Mouse (Mus musculus) heart, embryonic 14.5 days (tissue): Measurements from ENCODE around the gene Foxo1. TPM values are rescaled to one million over a fixed set of nuclear protein-coding genes. Genes with fewer than 3 reads are reported as not detected.

Source experiments
- ATAC-seq: fragments of 200-750 bp; cut with Nextera tagmentation; 2 replicates; pipeline ENCODE4 v1.8.0; 2017; ENCODE audit warnings: low read depth, moderate TSS enrichment; ENCODE audit not compliant: insufficient number of reproducible peaks, insufficient read depth, low FRiP score
- H3K27ac ChIP-seq, 2 experiments: fragments of 200-500 bp in 1 of 2; fragments of 300-500 bp in 1 of 2; sonication (generic) in 1 of 2; replicated peaks in 1 of 2; 2 replicates each; pipeline ENCODE4 v1.5.1; 2012 to 2014; ENCODE audit warnings: low read depth in 2 of 2, low read length in 2 of 2, control low read depth in 1 of 2, mild to moderate bottlenecking in 1 of 2, mixed read lengths in 1 of 2; ENCODE audit not compliant: control insufficient read depth in 1 of 2, insufficient read depth in 1 of 2
- H3K27me3 ChIP-seq: fragments of 300-500 bp; sonication (generic); 2 replicates; pipeline ENCODE4 v1.6.1; 2014; ENCODE audit warnings: mild to moderate bottlenecking, low read length, control low read depth; ENCODE audit not compliant: control insufficient read depth, insufficient read depth
- H3K36me3 ChIP-seq: fragments of 300-500 bp; sonication (generic); 2 replicates; pipeline ENCODE4 v1.6.1; 2014; ENCODE audit warnings: mild to moderate bottlenecking, control low read depth, low read length, mixed read lengths; ENCODE audit not compliant: control insufficient read depth, insufficient read depth
- H3K4me1 ChIP-seq, 2 experiments: fragments of 200-500 bp in 1 of 2; fragments of 300-500 bp in 1 of 2; sonication (generic) in 1 of 2; 2 replicates each; pipeline ENCODE4 v1.6.1; 2012 to 2014; ENCODE audit warnings: low read length in 2 of 2, control low read depth in 1 of 2, mixed read lengths in 1 of 2; ENCODE audit not compliant: control insufficient read depth in 2 of 2, insufficient read depth in 2 of 2
- H3K4me2 ChIP-seq: fragments of 300-500 bp; sonication (generic); 2 replicates; pipeline ENCODE4 v1.6.1; 2014; ENCODE audit warnings: mild to moderate bottlenecking, low read length
- H3K4me3 ChIP-seq, 2 experiments: fragments of 200-500 bp in 1 of 2; fragments of 300-500 bp in 1 of 2; sonication (generic) in 1 of 2; 2 replicates each; pipeline ENCODE4 v1.5.1; 2012 to 2014; ENCODE audit warnings: low read length in 2 of 2, mild to moderate bottlenecking in 2 of 2, control low read depth in 1 of 2, low read depth in 1 of 2, moderate library complexity in 1 of 2; ENCODE audit not compliant: control insufficient read depth in 1 of 2, insufficient read depth in 1 of 2
- H3K9ac ChIP-seq: fragments of 300-500 bp; sonication (generic); 2 replicates; pipeline ENCODE4 v1.6.1; 2014; ENCODE audit warnings: mild to moderate bottlenecking, low read length
- H3K9me3 ChIP-seq: fragments of 300-500 bp; sonication (generic); 2 replicates; pipeline ENCODE4 v1.6.1; 2016; ENCODE audit warnings: low read length, control low read depth; ENCODE audit not compliant: control insufficient read depth
- WGBS: fragments of 180-500 bp; shearing (Covaris S2); extraction: QIAGEN DNeasy Blood & Tissue Kit; methylation state at CpG from one replicate; pipeline ENCODE4 v1.1.7; 2014; 5-methylcytosine and 5-hydroxymethylcytosine counted together
- polyA plus RNA-seq: library from polyadenylated mRNA; unstranded; fragments of >200 nt; fragmentation: Nextera tagmentation; extraction: Ambion mirVana; gene quantifications from 2 replicates; pipeline ENCODE4 v1.2.1, GENCODE M21; 2014

Foxo1 gene
- polyA plus RNA-seq, 1 experiment from 2014 or later = 9.2 TPM

DNA sequence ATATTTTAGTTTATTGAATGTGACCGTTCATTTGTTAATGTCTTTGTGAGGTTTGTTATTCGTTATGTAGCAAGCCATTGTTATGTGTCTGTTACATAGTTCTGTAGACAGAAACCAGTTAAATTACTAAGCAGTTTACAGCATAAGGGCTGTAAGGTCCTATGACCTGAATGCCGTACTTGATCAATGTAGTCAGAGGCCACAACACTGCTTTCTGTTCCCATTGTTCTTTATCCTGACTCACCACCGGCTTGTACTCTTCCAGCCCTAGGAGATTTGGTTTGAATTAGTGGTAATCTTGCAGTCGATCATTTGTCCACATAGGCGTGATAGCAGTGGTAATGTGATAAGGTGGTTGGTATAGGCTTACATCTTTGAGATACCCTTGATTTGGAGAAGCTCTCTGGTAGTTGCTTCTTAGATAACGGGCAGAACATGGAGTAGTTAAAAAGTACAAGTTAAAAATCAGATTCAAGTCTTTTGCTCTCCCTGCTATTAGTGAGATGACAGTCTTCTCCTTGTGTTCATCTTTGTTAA, 28.2 kb downstream of the Foxo1 start:
- H3K27me3 ChIP-seq = no peaks in the 10 kb centered on the region

DNA sequence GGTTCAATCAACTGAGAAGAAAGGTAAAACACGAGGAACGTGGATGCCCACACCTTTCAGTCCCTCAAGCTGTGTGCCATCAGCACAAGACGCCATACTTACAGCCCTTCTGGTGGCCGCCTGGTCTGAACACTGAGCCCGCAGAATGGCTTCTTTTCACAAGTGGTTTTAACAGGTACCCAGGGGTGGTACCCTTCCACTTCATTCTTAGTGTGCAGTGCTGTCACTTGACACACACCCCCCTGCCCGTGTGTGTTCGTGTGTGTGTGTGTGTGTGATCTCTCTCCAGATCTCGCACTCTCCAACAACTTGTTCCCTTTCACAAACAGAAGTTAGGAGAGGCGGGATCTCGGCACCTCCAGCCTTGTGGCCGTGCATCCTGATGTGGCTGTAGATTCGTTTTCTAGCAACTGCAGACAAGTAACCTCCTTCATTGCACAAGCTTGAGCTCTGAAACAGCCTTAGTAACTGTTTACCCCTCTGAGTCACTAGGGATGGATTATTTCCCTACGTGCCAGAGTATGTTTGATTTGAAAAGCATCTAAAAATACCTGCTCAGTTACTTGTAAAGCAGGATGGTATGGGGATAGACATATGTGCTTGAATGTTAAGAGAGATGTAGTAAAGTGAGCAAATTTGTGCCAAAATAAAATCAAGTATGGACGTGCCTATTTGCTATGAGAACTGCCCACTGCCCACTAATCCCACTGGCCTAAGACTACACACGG, 29.3 kb downstream of the Foxo1 start:
- Histone ChIP-seq H3K9ac (no peak overlapping the region), H3K27ac (no peak overlapping the region), H3K4me3 (no peak overlapping the region), H3K9me3 (no peaks in the 10 kb centered on the region), H3K27me3 (no peaks in the 10 kb centered on the region), H3K36me3 (no peaks in the 10 kb centered on the region), H3K4me2 (no peak overlapping the region), H3K4me1 (peaks cover 23 to 41% of the 10 kb centered on the region in 2 experiments)
- ATAC-seq = no peak
- WGBS = 73% methylated on average over 15 of the region's 15 CpGs

More for the DNA sequence above, 28.2 kb downstream of the Foxo1 start:
- Histone ChIP-seq H3K9ac (no peak overlapping the region), H3K27ac (no peak overlapping the region), H3K4me1 (peaks cover 21 to 45% of the 10 kb centered on the region in 2 experiments), H3K36me3 (no peaks in the 10 kb centered on the region), H3K4me3 (no peak overlapping the region), H3K4me2 (no peak overlapping the region), H3K9me3 (no peaks in the 10 kb centered on the region)
- no peak for ATAC-seq
- 66% methylated on average over 7 of the region's 7 CpGs for WGBS

DNA sequence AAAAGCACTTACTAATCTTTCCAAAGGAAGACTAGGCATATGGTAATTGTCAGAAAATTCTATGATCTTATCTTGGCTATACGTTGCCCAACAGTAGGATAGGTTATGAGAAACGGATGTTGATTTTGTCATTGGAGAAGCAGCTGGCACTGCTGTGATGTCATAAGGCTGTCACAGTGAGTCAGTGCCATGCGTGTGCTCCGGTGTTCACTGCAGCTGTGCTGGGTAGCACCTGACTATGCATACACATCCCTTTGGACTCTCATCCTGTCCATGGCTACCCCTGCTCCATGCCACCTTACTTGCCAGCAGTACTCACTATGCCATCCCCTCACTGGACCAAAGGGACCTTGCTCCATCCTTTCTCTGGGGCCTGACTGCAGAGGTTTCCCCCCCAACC, 30.5 kb downstream of the Foxo1 start:
- Histone ChIP-seq H3K27me3 (no peaks in the 10 kb centered on the region), H3K9ac (no peak overlapping the region), H3K9me3 (no peaks in the 10 kb centered on the region), H3K4me3 (no peak overlapping the region), H3K4me1 (peaks cover 20 to 30% of the 10 kb centered on the region in 2 experiments), H3K36me3 (no peaks in the 10 kb centered on the region), H3K27ac (no peak overlapping the region), H3K4me2 (no peak overlapping the region)
- ATAC-seq = no peak
- 75% methylated on average over 4 of the region's 4 CpGs for WGBS

DNA sequence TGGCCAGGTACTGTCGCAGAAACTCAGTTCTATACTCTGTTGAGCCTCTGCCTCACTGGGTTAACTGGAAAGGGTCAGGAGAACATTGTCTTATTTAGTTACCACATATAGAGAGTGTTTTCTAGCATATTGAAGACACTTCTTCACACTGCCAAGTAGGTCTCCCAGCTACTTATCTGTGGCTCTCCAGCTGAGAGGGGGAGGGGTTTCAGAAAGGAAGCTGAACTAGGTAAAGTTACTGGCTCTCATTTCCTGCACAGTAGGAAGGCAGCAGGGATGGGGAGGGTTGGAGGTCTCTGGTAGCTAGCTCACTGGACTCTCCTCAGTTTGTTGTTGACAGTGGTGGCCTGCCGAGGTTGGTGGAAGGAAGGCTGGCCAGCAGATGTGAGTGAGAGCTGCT, 31.2 kb downstream of the Foxo1 start:
- peaks cover 20 to 30% of the 10 kb centered on the region in 2 experiments for H3K4me1 ChIP-seq
- WGBS = 28% methylated on average over 2 of the region's 2 CpGs
- H3K4me3 ChIP-seq = no peak overlapping the region
- ATAC-seq = no peak
- H3K4me2 ChIP-seq = 0 out of 2 replicates have a peak overlapping the region, but pooled peaks have one; percentile 9
- no peaks in the 10 kb centered on the region for H3K36me3 ChIP-seq
- no peaks in the 10 kb centered on the region for H3K9me3 ChIP-seq
- H3K27ac ChIP-seq = peak overlapping the region in 1 of 2 experiments; percentile 43; a peak in 1 of 4 replicates
- no peaks in the 10 kb centered on the region for H3K27me3 ChIP-seq
- H3K9ac ChIP-seq = peak overlapping the region; percentile 51; the same call in 1 of the 2 replicates

DNA sequence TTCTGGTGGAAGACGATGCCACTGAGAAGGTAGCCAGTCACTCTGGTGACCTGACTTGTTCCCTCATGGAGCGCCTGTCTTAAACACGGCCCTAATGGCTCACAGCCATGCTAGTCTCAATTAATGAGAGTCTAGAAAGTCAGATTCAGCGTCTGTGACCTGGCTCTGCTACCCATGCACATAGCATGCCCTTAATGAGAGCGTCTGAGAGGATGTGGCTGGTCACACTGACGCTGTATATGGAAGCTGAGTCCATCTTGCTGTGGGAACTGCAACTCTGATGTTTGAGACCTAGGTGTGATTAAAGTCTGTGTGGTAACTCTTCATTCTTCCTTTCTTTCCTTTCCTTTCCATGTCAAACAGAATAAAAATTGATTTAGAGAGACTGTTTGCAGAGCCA, 32.4 kb downstream of the Foxo1 start:
- no peak overlapping the region for H3K4me3 ChIP-seq
- H3K36me3 ChIP-seq = no peaks in the 10 kb centered on the region
- H3K9ac ChIP-seq = no peak overlapping the region
- H3K4me1 ChIP-seq = peaks cover 20 to 30% of the 10 kb centered on the region in 2 experiments
- H3K4me2 ChIP-seq = no peak overlapping the region
- ATAC-seq = no peak
- H3K27ac ChIP-seq = no peak overlapping the region
- no peaks in the 10 kb centered on the region for H3K9me3 ChIP-seq
- WGBS = 74% methylated on average over 6 of the region's 6 CpGs
- no peaks in the 10 kb centered on the region for H3K27me3 ChIP-seq

DNA sequence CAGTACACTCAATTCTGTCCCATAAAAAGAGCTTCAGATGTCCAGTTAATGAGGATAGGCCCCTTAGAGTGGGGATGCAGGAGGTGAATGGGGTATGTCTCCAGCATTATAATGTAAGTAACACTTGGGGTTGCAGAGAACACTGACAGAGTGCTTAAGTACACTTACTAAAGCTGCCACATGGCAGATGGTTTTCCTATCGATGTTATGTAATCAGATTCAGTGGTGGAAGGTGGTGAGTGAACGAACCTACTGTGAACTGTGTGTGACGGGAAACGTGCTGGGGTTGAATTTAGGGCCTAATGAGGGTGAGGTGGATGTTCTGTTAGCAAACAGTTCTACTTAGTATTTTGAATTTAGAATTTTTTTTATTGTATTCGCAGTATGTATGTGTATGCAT, 35.2 kb downstream of the Foxo1 start:
- no peak overlapping the region for H3K27ac ChIP-seq
- H3K4me3 ChIP-seq = no peak overlapping the region
- ATAC-seq = no peak
- H3K4me1 ChIP-seq = peaks cover 20 to 27% of the 10 kb centered on the region in 2 experiments
- no peaks in the 10 kb centered on the region for H3K27me3 ChIP-seq
- no peaks in the 10 kb centered on the region for H3K36me3 ChIP-seq
- 70% methylated on average over 5 of the region's 5 CpGs for WGBS
- no peaks in the 10 kb centered on the region for H3K9me3 ChIP-seq
- no peak overlapping the region for H3K9ac ChIP-seq
- H3K4me2 ChIP-seq = no peak overlapping the region

DNA sequence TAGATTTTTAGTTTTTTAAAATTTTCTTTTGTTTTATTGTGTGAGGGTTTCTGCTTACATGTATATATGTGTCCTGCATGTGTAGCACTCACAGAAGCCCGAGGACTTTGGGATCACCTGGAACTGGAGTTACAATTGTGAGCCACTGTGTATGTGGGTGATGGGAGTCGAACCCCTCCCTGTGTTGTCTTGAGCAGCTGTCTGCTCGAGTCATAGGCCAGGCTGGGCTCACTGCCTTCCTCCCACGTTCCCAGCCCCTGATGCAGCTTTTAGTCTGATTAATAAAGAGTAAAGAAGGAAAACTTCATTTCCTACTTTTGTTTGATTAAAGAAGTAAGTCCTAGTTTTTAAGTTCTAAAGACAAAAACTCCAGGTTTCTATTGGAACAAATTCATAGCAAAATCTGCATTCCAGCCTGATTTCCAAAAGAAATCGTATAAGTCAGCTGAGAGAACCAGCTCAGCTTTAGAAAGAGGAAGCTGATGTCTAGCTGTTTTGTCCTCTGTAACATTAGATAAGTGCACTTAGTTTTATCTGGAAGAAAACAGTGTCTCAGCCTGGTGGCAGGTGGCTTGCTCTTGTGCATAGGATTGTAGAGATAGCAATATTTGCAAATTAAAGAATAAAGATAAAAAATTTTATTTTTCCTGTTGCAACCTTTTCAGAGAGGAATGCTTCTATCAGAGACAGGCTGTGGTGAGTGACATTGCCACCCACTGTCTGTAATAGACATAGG, 40.6 kb downstream of the Foxo1 start:
- no peak overlapping the region for H3K9ac ChIP-seq
- no peak for ATAC-seq
- H3K4me2 ChIP-seq = no peak overlapping the region
- no peak overlapping the region for H3K4me3 ChIP-seq
- H3K36me3 ChIP-seq = no peaks in the 10 kb centered on the region
- H3K27ac ChIP-seq = 0 out of 4 replicates have a peak overlapping the region, but pooled peaks of 1 of the 2 experiments have one; percentile 20
- 39% methylated on average over 5 of the region's 5 CpGs for WGBS
- H3K9me3 ChIP-seq = no peaks in the 10 kb centered on the region
- no peaks in the 10 kb centered on the region for H3K27me3 ChIP-seq
- peaks cover 4 to 11% of the 10 kb centered on the region in 2 experiments; a peak in 3 of 4 replicates for H3K4me1 ChIP-seq
